Mouse (Mus musculus) embryonic facial prominence, embryonic 13.5 days (tissue): Measurements from ENCODE around the gene Serpinb2. TPM values are rescaled to one million over a fixed set of nuclear protein-coding genes. Genes with fewer than 3 reads are reported as not detected.

Experiments
- ATAC-seq: fragments of 200-750 bp; cut with Nextera tagmentation; 2 replicates; pipeline ENCODE4 v1.8.0; 2017; ENCODE audit warnings: low read depth; ENCODE audit not compliant: insufficient number of reproducible peaks, insufficient read depth, low FRiP score, low TSS enrichment
- H3K27ac ChIP-seq: fragments of 300-500 bp; sonication (generic); 2 replicates; pipeline ENCODE4 v1.5.1; 2015; ENCODE audit warnings: moderate library complexity, mild to moderate bottlenecking, inconsistent platforms
- H3K27me3 ChIP-seq: fragments of 300-500 bp; sonication (generic); 2 replicates; pipeline ENCODE4 v1.6.1; 2015; ENCODE audit warnings: mild to moderate bottlenecking, inconsistent platforms
- H3K36me3 ChIP-seq: fragments of 300-500 bp; sonication (generic); 2 replicates; pipeline ENCODE4 v1.6.1; 2015; ENCODE audit warnings: mild to moderate bottlenecking, inconsistent platforms
- H3K4me1 ChIP-seq: fragments of 300-500 bp; sonication (generic); 2 replicates; pipeline ENCODE4 v1.6.1; 2015; ENCODE audit warnings: inconsistent platforms
- H3K4me2 ChIP-seq: fragments of 300-500 bp; sonication (generic); 2 replicates; pipeline ENCODE4 v1.6.1; 2015; ENCODE audit warnings: moderate library complexity, mild to moderate bottlenecking, inconsistent platforms
- H3K4me3 ChIP-seq: fragments of 300-500 bp; sonication (generic); 2 replicates; pipeline ENCODE4 v1.5.1; 2015; ENCODE audit warnings: mild to moderate bottlenecking, inconsistent platforms
- H3K9ac ChIP-seq: fragments of 300-500 bp; sonication (generic); 2 replicates; pipeline ENCODE4 v1.6.1; 2015; ENCODE audit warnings: mild to moderate bottlenecking, inconsistent platforms
- H3K9me3 ChIP-seq: fragments of 300-500 bp; sonication (generic); 2 replicates; pipeline ENCODE4 v1.6.1; 2016; ENCODE audit warnings: inconsistent platforms
- WGBS: fragments of 180-500 bp; shearing (Covaris S2); methylation state at CpG from one replicate; pipeline ENCODE4 v1.1.7; 2015; ENCODE audit warnings: mixed read lengths; 5-methylcytosine and 5-hydroxymethylcytosine counted together
- polyA plus RNA-seq: library from polyadenylated mRNA; unstranded; fragments of >200 nt; fragmentation: Nextera tagmentation; extraction: Ambion mirVana; gene quantifications from 2 replicates; pipeline ENCODE4 v1.2.1, GENCODE M21; 2015

The Serpinb2 gene
- polyA plus RNA-seq: 1.1 and 1.6 TPM in 2 replicates

GRCm38 (mm10) chr1:107511252-107511651 lies at the start of gene Serpinb2:
Serpinb2 (plus strand) TSS chr1:107511423.
- Histone ChIP-seq H3K27me3 (no peaks in the 10 kb centered on the region), H3K27ac (no peak within 1 kb of the TSS), H3K9ac (no peak within 1 kb of the TSS), H3K4me3 (no peak within 1 kb of the TSS), H3K4me2 (no peak within 1 kb of the TSS), H3K4me1 (no peaks in the 10 kb centered on the region), H3K36me3 (no peaks in the 10 kb centered on the region), H3K9me3 (no peaks in the 10 kb centered on the region)
- ATAC-seq: no peak
- WGBS: 50% methylated on average over 5 of the region's 5 CpGs

GRCm38 (mm10) chr1:107479909-107480308 lies 31.3 kb upstream of the Serpinb2 start:
- Histone ChIP-seq H3K27ac (no peak overlapping the region), H3K4me3 (no peak overlapping the region), H3K27me3 (no peaks in the 10 kb centered on the region), H3K4me1 (no peaks in the 10 kb centered on the region), H3K36me3 (no peaks in the 10 kb centered on the region), H3K9ac (no peak overlapping the region), H3K4me2 (no peak overlapping the region), H3K9me3 (no peaks in the 10 kb centered on the region)
- no peak for ATAC-seq

- no peak for ATAC-seq
- peak overlapping the region; percentile 43 for H3K4me2 ChIP-seq
Measured at GRCm38 (mm10) chr1:107481452-107481851, 29.8 kb upstream of the Serpinb2 start.

GRCm38 (mm10) chr1:107489577-107489976 lies 21.6 kb upstream of the Serpinb2 start:
- no peak overlapping the region for H3K4me2 ChIP-seq
- WGBS: 51% methylated on average over 8 of the region's 8 CpGs
- H3K9ac ChIP-seq: no peak overlapping the region
- H3K36me3 ChIP-seq: no peaks in the 10 kb centered on the region
- H3K9me3 ChIP-seq: no peaks in the 10 kb centered on the region
- no peaks in the 10 kb centered on the region for H3K4me1 ChIP-seq
- no peak overlapping the region for H3K27ac ChIP-seq
- no peak for ATAC-seq
- no peak overlapping the region for H3K4me3 ChIP-seq
- no peaks in the 10 kb centered on the region for H3K27me3 ChIP-seq

More at GRCm38 (mm10) chr1:107481452-107481851, 29.8 kb upstream of the Serpinb2 start:
- no peaks in the 10 kb centered on the region for H3K9me3 ChIP-seq
- no peaks in the 10 kb centered on the region for H3K27me3 ChIP-seq
- no peaks in the 10 kb centered on the region for H3K36me3 ChIP-seq
- 19% methylated on average over 11 of the region's 11 CpGs for WGBS
- H3K4me3 ChIP-seq: no peak overlapping the region
- no peak overlapping the region for H3K27ac ChIP-seq
- H3K9ac ChIP-seq: no peak overlapping the region
- no peaks in the 10 kb centered on the region for H3K4me1 ChIP-seq

GRCm38 (mm10) chr1:107496789-107497188 lies 14.4 kb upstream of the Serpinb2 start:
- ATAC-seq: no peak

GRCm38 (mm10) chr1:107502025-107502424 lies 9.2 kb upstream of the Serpinb2 start:
- Histone ChIP-seq H3K9me3 (no peaks in the 10 kb centered on the region), H3K4me1 (no peaks in the 10 kb centered on the region), H3K27ac (no peak overlapping the region), H3K27me3 (no peaks in the 10 kb centered on the region), H3K4me3 (no peak overlapping the region), H3K9ac (no peak overlapping the region), H3K36me3 (no peaks in the 10 kb centered on the region), H3K4me2 (no peak overlapping the region)
- no peak for ATAC-seq

More at GRCm38 (mm10) chr1:107496789-107497188, 14.4 kb upstream of the Serpinb2 start:
- no peak overlapping the region for H3K4me3 ChIP-seq
- no peak overlapping the region for H3K27ac ChIP-seq
- H3K9me3 ChIP-seq: no peaks in the 10 kb centered on the region
- WGBS: 74% methylated on average over 2 of the region's 2 CpGs
- no peaks in the 10 kb centered on the region for H3K36me3 ChIP-seq
- no peak overlapping the region for H3K9ac ChIP-seq
- no peak overlapping the region for H3K4me2 ChIP-seq
- no peaks in the 10 kb centered on the region for H3K4me1 ChIP-seq
- H3K27me3 ChIP-seq: no peaks in the 10 kb centered on the region

GRCm38 (mm10) chr1:107503294-107503693 lies 7.9 kb upstream of the Serpinb2 start:
- Histone ChIP-seq H3K9ac (no peak overlapping the region), H3K4me3 (no peak overlapping the region), H3K36me3 (no peaks in the 10 kb centered on the region), H3K9me3 (no peaks in the 10 kb centered on the region), H3K27ac (no peak overlapping the region), H3K27me3 (no peaks in the 10 kb centered on the region), H3K4me1 (no peaks in the 10 kb centered on the region), H3K4me2 (no peak overlapping the region)
- ATAC-seq: no peak
- 83% methylated on average over 3 of the region's 3 CpGs for WGBS

GRCm38 (mm10) chr1:107505898-107506562 lies 5.2 kb upstream of the Serpinb2 start:
- 67% methylated on average over 8 of the region's 8 CpGs for WGBS
- Histone ChIP-seq H3K4me2 (no peak overlapping the region), H3K27me3 (no peaks in the 10 kb centered on the region), H3K4me1 (no peaks in the 10 kb centered on the region), H3K9me3 (no peaks in the 10 kb centered on the region), H3K4me3 (no peak overlapping the region), H3K9ac (no peak overlapping the region), H3K27ac (no peak overlapping the region), H3K36me3 (no peaks in the 10 kb centered on the region)
- ATAC-seq: no peak

GRCm38 (mm10) chr1:107512194-107513138 lies 1.2 kb downstream of the Serpinb2 start:
- Histone ChIP-seq H3K27ac (no peak overlapping the region), H3K27me3 (no peaks in the 10 kb centered on the region), H3K4me1 (no peaks in the 10 kb centered on the region), H3K9me3 (no peaks in the 10 kb centered on the region), H3K4me2 (no peak overlapping the region), H3K9ac (no peak overlapping the region), H3K4me3 (no peak overlapping the region), H3K36me3 (no peaks in the 10 kb centered on the region)
- no peak for ATAC-seq
- WGBS: 70% methylated on average over 2 of the region's 2 CpGs

GRCm38 (mm10) chr1:107513530-107513929 lies 2.3 kb downstream of the Serpinb2 start:
- Histone ChIP-seq H3K9ac (no peak overlapping the region), H3K4me2 (no peak overlapping the region), H3K4me3 (no peak overlapping the region), H3K4me1 (no peaks in the 10 kb centered on the region), H3K36me3 (no peaks in the 10 kb centered on the region), H3K9me3 (no peaks in the 10 kb centered on the region), H3K27ac (no peak overlapping the region), H3K27me3 (no peaks in the 10 kb centered on the region)
- no peak for ATAC-seq
- WGBS: 90% methylated on average over 1 of the region's 1 CpGs

GRCm38 (mm10) chr1:107515839-107516498 lies 4.7 kb downstream of the Serpinb2 start:
- ATAC-seq: no peak
- no peaks in the 10 kb centered on the region for H3K36me3 ChIP-seq
- 60% methylated on average over 2 of the region's 2 CpGs for WGBS
- H3K9me3 ChIP-seq: no peaks in the 10 kb centered on the region
- H3K4me1 ChIP-seq: no peaks in the 10 kb centered on the region
- H3K27me3 ChIP-seq: no peaks in the 10 kb centered on the region
- no peak overlapping the region for H3K9ac ChIP-seq
- H3K4me3 ChIP-seq: no peak overlapping the region
- no peak overlapping the region for H3K27ac ChIP-seq
- H3K4me2 ChIP-seq: no peak overlapping the region
